Mouse (Mus musculus) ES-Bruce4 (cell line): ENCODE measurements around the gene Magoh. TPM values are rescaled to one million over a fixed set of nuclear protein-coding genes. Genes with fewer than 3 reads are reported as not detected.

Experiments
- H3K27ac ChIP-seq: 2 replicates; pipeline ENCODE4 v1.5.1; 2012; ENCODE audit warnings: low read length, inconsistent platforms; ENCODE audit not compliant: insufficient read depth
- H3K27me3 ChIP-seq: 2 replicates; pipeline ENCODE4 v1.6.1; 2012; ENCODE audit warnings: mild to moderate bottlenecking, low read length, inconsistent platforms; ENCODE audit not compliant: control insufficient read depth, poor library complexity, insufficient read depth, severe bottlenecking
- H3K36me3 ChIP-seq: 2 replicates; pipeline ENCODE4 v1.6.1; 2012; ENCODE audit warnings: inconsistent platforms, mild to moderate bottlenecking, low read length, moderate library complexity; ENCODE audit not compliant: control insufficient read depth, poor library complexity, insufficient read depth, severe bottlenecking
- H3K4me1 ChIP-seq: one replicate; pipeline ENCODE4 v1.8.1; 2011; ENCODE audit warnings: low read length; ENCODE audit not compliant: control insufficient read depth, insufficient read depth
- H3K4me3 ChIP-seq: 2 replicates; pipeline ENCODE4 v1.5.1; 2011; ENCODE audit warnings: low read depth, mild to moderate bottlenecking, low read length
- H3K9ac ChIP-seq: 2 replicates; pipeline ENCODE4 v1.6.1; 2012; ENCODE audit warnings: low read depth, mild to moderate bottlenecking, inconsistent platforms; ENCODE audit not compliant: poor library complexity, severe bottlenecking
- H3K9me3 ChIP-seq: replicated peaks from 2 replicates; pipeline ENCODE4 v1.6.1; 2012; ENCODE audit warnings: mild to moderate bottlenecking, low read length, inconsistent platforms; ENCODE audit not compliant: control insufficient read depth, poor library complexity, insufficient read depth, severe bottlenecking
- CTCF ChIP-seq: IDR thresholded peaks from one replicate; pipeline ENCODE4 v1.8.1; 2011; ENCODE audit warnings: low read depth, low read length
- EP300 ChIP-seq: IDR thresholded peaks from 2 replicates; pipeline ENCODE4 v1.6.1; 2011; ENCODE audit warnings: low read depth, low read length; ENCODE audit not compliant: insufficient read depth
- POLR2A ChIP-seq: IDR thresholded peaks from one replicate; pipeline ENCODE4 v1.8.1; 2011; ENCODE audit warnings: low read length; ENCODE audit not compliant: insufficient read depth
- polyA plus RNA-seq: library from polyadenylated mRNA; stranded (reverse); fragments of >200 nt; gene quantifications from 2 replicates; pipeline ENCODE4 v1.2.4, GENCODE M21; 2011; ENCODE audit warnings: low read depth; ENCODE audit not compliant: missing spikeins, insufficient read depth, insufficient read length

Magoh gene
- polyA plus RNA-seq, 1 experiment = 205 TPM

- no peaks in the 10 kb centered on the region for H3K27me3 ChIP-seq
- H3K36me3 ChIP-seq = no peaks in the 10 kb centered on the region
- no peak overlapping the region for H3K4me3 ChIP-seq
- H3K27ac ChIP-seq = no peak overlapping the region
- TF ChIP-seq EP300 (no peak), CTCF (no peak), POLR2A (no peak)
- no peaks in the 10 kb centered on the region for H3K4me1 ChIP-seq
- no peaks in the 10 kb centered on the region for H3K9me3 ChIP-seq
- no peak overlapping the region for H3K9ac ChIP-seq
Observed at GRCm38 (mm10) chr4:107835508-107835909, 44.0 kb upstream of the Magoh start.

DNA sequence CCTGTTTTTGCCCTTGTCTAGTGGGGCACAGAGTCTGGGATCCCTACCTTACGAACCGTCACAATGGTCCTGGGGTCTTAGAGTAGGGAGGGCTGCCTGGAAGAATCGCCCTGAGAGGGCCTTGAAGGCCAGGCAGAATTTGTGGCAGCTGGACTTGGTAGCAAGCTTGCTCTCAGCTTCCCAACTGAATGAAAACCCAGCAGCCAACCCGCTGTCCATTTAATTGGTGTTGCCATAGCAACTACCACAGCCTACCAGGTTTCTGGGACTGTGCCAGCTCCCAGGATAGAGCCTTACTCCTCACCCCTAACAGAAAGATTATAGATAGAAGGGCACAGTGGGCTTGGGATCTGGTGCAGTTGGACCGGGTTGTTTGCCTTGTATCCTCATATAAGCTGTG, 42.8 kb upstream of the Magoh start:
- no peaks in the 10 kb centered on the region for H3K36me3 ChIP-seq
- no peak overlapping the region for H3K4me3 ChIP-seq
- no peaks in the 10 kb centered on the region for H3K4me1 ChIP-seq
- no peak overlapping the region for H3K27ac ChIP-seq
- no peak overlapping the region for H3K9ac ChIP-seq
- TF ChIP-seq POLR2A (no peak), CTCF (no peak), EP300 (no peak)
- no peaks in the 10 kb centered on the region for H3K27me3 ChIP-seq
- no peaks in the 10 kb centered on the region for H3K9me3 ChIP-seq

DNA sequence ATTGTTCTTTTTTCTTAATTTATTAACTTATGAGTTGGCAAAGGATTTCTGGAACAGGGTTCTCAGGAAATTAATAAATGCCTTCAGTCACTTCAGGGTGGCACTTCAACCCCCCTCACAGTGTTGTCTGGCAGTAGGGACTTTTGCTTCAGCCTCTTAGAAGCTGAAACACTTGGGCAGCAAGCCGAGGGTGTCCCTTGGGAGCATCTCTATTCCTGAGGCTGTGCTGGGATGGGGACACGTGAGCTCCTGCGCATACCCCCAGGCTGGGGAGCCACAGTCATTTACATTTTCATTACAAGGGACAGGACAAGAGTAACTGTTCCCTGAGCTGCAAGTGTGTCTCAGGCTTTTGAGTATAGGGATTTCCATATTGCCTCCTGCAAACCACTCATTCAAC, 41.6 kb upstream of the Magoh start:
- Histone ChIP-seq H3K4me3 (no peak overlapping the region), H3K27me3 (no peaks in the 10 kb centered on the region), H3K9ac (no peak overlapping the region), H3K27ac (no peak overlapping the region), H3K4me1 (no peaks in the 10 kb centered on the region), H3K36me3 (no peaks in the 10 kb centered on the region), H3K9me3 (no peaks in the 10 kb centered on the region)
- no peak for TF ChIP-seq EP300
- TF ChIP-seq CTCF = no peak
- TF ChIP-seq POLR2A = no peak

DNA sequence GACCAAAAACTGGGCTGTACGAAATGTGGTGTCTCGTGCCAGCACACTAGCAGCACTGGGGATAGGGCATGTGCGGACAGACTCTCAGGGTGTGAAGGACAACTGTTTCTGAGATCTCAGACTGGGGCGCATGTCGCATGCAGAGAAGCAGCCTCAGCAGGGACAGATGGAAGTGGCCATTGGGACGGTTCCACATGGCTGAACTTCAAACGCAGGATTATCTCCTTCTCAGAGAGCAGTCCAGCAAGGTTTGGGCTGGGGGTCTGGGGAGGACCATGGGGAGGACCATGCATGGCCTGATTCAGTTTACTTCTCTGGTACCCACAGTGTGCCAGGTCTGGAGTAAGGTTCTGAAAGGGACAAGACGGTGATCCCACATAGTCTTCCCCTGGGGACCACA, 35.9 kb upstream of the Magoh start:
- no peak overlapping the region for H3K27ac ChIP-seq
- no peaks in the 10 kb centered on the region for H3K9me3 ChIP-seq
- no peak overlapping the region for H3K4me3 ChIP-seq
- no peaks in the 10 kb centered on the region for H3K27me3 ChIP-seq
- no peak for TF ChIP-seq CTCF
- no peak for TF ChIP-seq POLR2A
- no peak for TF ChIP-seq EP300
- H3K9ac ChIP-seq = no peak overlapping the region
- no peaks in the 10 kb centered on the region for H3K36me3 ChIP-seq
- no peaks in the 10 kb centered on the region for H3K4me1 ChIP-seq

GRCm38 (mm10) chr4:107844971-107845370, 34.6 kb upstream of the Magoh start:
- H3K9me3 ChIP-seq = no peaks in the 10 kb centered on the region
- no peak overlapping the region for H3K27ac ChIP-seq
- H3K36me3 ChIP-seq = no peaks in the 10 kb centered on the region
- H3K27me3 ChIP-seq = no peaks in the 10 kb centered on the region
- H3K4me3 ChIP-seq = no peak overlapping the region
- TF ChIP-seq POLR2A (no peak), CTCF (peak; percentile 81), EP300 (no peak)
- no peaks in the 10 kb centered on the region for H3K4me1 ChIP-seq
- no peak overlapping the region for H3K9ac ChIP-seq

DNA sequence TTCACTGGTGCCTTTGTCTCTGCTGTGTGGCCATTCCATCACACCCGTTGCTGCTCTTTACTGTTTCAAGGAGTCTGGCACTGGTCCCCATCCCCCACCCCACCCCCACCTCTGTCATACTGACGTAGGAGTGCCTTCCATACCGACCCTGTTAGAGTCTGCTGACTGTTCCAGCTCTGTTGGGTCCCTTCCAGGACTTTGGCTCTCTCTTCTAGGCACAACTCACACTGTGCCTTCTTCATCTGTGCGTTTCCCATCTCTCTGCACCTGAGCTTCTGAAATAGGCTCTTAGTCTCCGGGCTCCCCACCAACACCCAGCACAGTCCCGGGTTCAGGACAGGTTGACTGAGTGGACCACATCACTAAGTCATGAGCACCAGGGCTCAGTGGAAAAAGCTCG, 32.8 kb upstream of the Magoh start:
- TF ChIP-seq POLR2A = no peak
- TF ChIP-seq EP300 = no peak
- TF ChIP-seq CTCF = no peak
- no peak overlapping the region for H3K4me3 ChIP-seq
- no peaks in the 10 kb centered on the region for H3K36me3 ChIP-seq
- H3K9me3 ChIP-seq = no peaks in the 10 kb centered on the region
- no peak overlapping the region for H3K27ac ChIP-seq
- H3K9ac ChIP-seq = no peak overlapping the region
- H3K4me1 ChIP-seq = no peaks in the 10 kb centered on the region
- H3K27me3 ChIP-seq = no peaks in the 10 kb centered on the region
